Comparison of ENCODE assay signal across 23 mouse cellular contexts in genomic region chr2:31464529-31464910, GRCm38 (mm10). TPM values are rescaled to one million over a fixed set of nuclear protein-coding genes. Genes with fewer than 3 reads are reported as not detected.
DNase-seq lines count a peak whose midpoint lies in the region; ATAC-seq lines count a peak whose summit lies in the region.
"Had no signal": no experiment of that assay in that cellular context is flagged by ENCODE, and none has a peak within 500 bp of the region (broad histone marks: within the 10 kb centered on the region; RNA-seq: fewer than 3 reads in every experiment).

No protein-coding gene starts in this region.

- H3K4me1 ChIP-seq in intestine, embryonic 16.5 days (ENCODE audit: control insufficient read depth, insufficient read depth, low read length), result peaks cover 14% of the 10 kb centered on the region
- peaks cover 25% of the 10 kb centered on the region for H3K4me1 ChIP-seq in intestine, embryonic 15.5 days (replicated peaks)
- peaks cover 40% of the 10 kb centered on the region for H3K4me1 ChIP-seq in liver, embryonic 13.5 days (replicated peaks)

- intact Hi-C loops in left cerebral cortex, postnatal 36 days (cut with DNase I), result no loop called here

- peak; percentile 85 for DNase-seq in kidney, postnatal 14 days
- DNase-seq in liver, embryonic 13.5 days, result no peak
- no peak for DNase-seq in right cerebral cortex, postnatal 14 days
- DNase-seq in right cerebral cortex, postnatal 25 days, result no peak
- no peak for DNase-seq in Muller cell, postnatal 12 days (ENCODE audit: inconsistent ontology term)
- DNase-seq in left cerebral cortex, postnatal 36 days (ENCODE audit: low spot score in 2 of 2), result no peak
- DNase-seq: adrenal gland, postnatal 14 days; cerebellum, adult 18-20 months; cerebellum, postnatal 36 days; gastrocnemius, postnatal 14 days; heart, adult 2 months; layer of hippocampus, postnatal 36 days; lung, embryonic 14.5 days; thymus, adult 2 months had no signal

- WGBS in intestine, embryonic 16.5 days, result 64% methylated on average over 6 of the region's 6 CpGs
- 66% methylated on average over 6 of the region's 6 CpGs for WGBS in intestine, embryonic 15.5 days
- 51% methylated on average over 6 of the region's 6 CpGs for WGBS in liver, embryonic 13.5 days (ENCODE audit: insufficient replicate concordance)

- H3K4me2 ChIP-seq in intestine, embryonic 16.5 days (ENCODE audit: low read depth, low read length), result no peak overlapping the region
- no peak overlapping the region for H3K4me2 ChIP-seq in intestine, embryonic 15.5 days (replicated peaks)
- no peak overlapping the region for H3K4me2 ChIP-seq in liver, embryonic 13.5 days
- H3K4me2 ChIP-seq: forebrain, embryonic 12.5 days; hindbrain, embryonic 15.5 days; lung, embryonic 14.5 days; midbrain, embryonic 13.5 days; neural tube, embryonic 15.5 days had no signal

- no peaks in the 10 kb centered on the region for H3K36me3 ChIP-seq in intestine, embryonic 16.5 days (ENCODE audit: control insufficient read depth, insufficient read depth, low read length)
- H3K36me3 ChIP-seq in intestine, embryonic 15.5 days, result no peaks in the 10 kb centered on the region
- H3K36me3 ChIP-seq in liver, embryonic 13.5 days, result no peaks in the 10 kb centered on the region
- H3K36me3 ChIP-seq: forebrain, embryonic 12.5 days; hindbrain, embryonic 15.5 days; limb, embryonic 10.5 days; midbrain, embryonic 13.5 days; neural tube, embryonic 15.5 days had no signal

- peak overlapping the region; percentile 81; the same call in 1 of the 2 replicates for H3K27ac ChIP-seq in intestine, embryonic 16.5 days (ENCODE audit: low read length)
- no peak overlapping the region for H3K27ac ChIP-seq in intestine, embryonic 15.5 days
- peak overlapping the region; percentile 69 for H3K27ac ChIP-seq in liver, embryonic 13.5 days
- H3K27ac ChIP-seq: forebrain, embryonic 12.5 days; heart, adult 2 months; hindbrain, embryonic 15.5 days; limb, embryonic 10.5 days; macrophage; midbrain, embryonic 13.5 days; neural tube, embryonic 15.5 days had no signal

- 0 out of 2 replicates have a peak, but pooled peaks cover 3% of the 10 kb centered on the region for H3K27me3 ChIP-seq in intestine, embryonic 16.5 days (replicated peaks; ENCODE audit: control insufficient read depth, insufficient read depth, low read length)
- H3K27me3 ChIP-seq in intestine, embryonic 15.5 days (replicated peaks), result no peaks in the 10 kb centered on the region; the same call in 1 of the 2 replicates
- H3K27me3 ChIP-seq in liver, embryonic 13.5 days, result peaks cover 29% of the 10 kb centered on the region

- H3K9ac ChIP-seq in intestine, embryonic 16.5 days (ENCODE audit: low read depth, low read length), result no peak overlapping the region
- no peak overlapping the region for H3K9ac ChIP-seq in intestine, embryonic 15.5 days
- H3K9ac ChIP-seq in liver, embryonic 13.5 days, result no peak overlapping the region
- H3K9ac ChIP-seq: forebrain, embryonic 12.5 days; hindbrain, embryonic 15.5 days; lung, embryonic 14.5 days; midbrain, embryonic 13.5 days; neural tube, embryonic 15.5 days had no signal

- no peaks in the 10 kb centered on the region for H3K9me3 ChIP-seq in intestine, embryonic 16.5 days (ENCODE audit: control insufficient read depth, low read length)
- no peaks in the 10 kb centered on the region for H3K9me3 ChIP-seq in intestine, embryonic 15.5 days
- no peaks in the 10 kb centered on the region for H3K9me3 ChIP-seq in liver, embryonic 13.5 days (replicated peaks)
- H3K9me3 ChIP-seq: forebrain, embryonic 12.5 days; hindbrain, embryonic 15.5 days; limb, embryonic 10.5 days; midbrain, embryonic 13.5 days; neural tube, embryonic 15.5 days had no signal

- no peak overlapping the region for H3K4me3 ChIP-seq in intestine, embryonic 16.5 days (ENCODE audit: low read length)
- H3K4me3 ChIP-seq in intestine, embryonic 15.5 days (replicated peaks), result no peak overlapping the region
- no peak overlapping the region for H3K4me3 ChIP-seq in liver, embryonic 13.5 days (replicated peaks)
- H3K4me3 ChIP-seq: forebrain, embryonic 12.5 days; heart, adult 2 months; hindbrain, embryonic 15.5 days; limb, embryonic 10.5 days; midbrain, embryonic 13.5 days; myocyte; neural tube, embryonic 15.5 days had no signal

- ATAC-seq in intestine, embryonic 16.5 days, result peak; percentile 1; the same call in 1 of the 2 replicates
- no peak for ATAC-seq in intestine, embryonic 15.5 days
- ATAC-seq in liver, embryonic 13.5 days (ENCODE audit: low read depth), result peak; percentile 72
- ATAC-seq: midbrain, embryonic 13.5 days had no signal

RNA-seq across cellular contexts. Expression of gene Ass1, which starts 5.5 kb away (rescaled TPM):
- 374 and 535 TPM in 2 replicates for polyA plus RNA-seq in intestine, embryonic 16.5 days (2015; fragmentation: Nextera tagmentation; extraction: Ambion mirVana)
- 176 and 244 TPM in 2 replicates for polyA plus RNA-seq in intestine, embryonic 15.5 days (2015; fragmentation: Nextera tagmentation; extraction: Ambion mirVana)
- polyA plus RNA-seq in liver, embryonic 13.5 days (2015; fragmentation: Nextera tagmentation; extraction: Ambion mirVana), result 75.3 and 87.1 TPM in 2 replicates
- total RNA-seq in left cerebral cortex, postnatal 36 days (2021), result 10 to 100 TPM; 20.2 to 23.8 TPM
